Comparison of ENCODE assay signal across 2 mouse cellular contexts in genomic region chr17:45487216-45487615, GRCm38 (mm10).
A peak's percentile ranks its signal among the peaks of the same experiment; 100 is the strongest.
TF ChIP-seq lines count a peak whose summit lies in the region.

No protein-coding gene starts in this region.

TF ChIP-seq in MEL, 35 proteins besides CTCF, POLR2A, EP300 and RAD21 (continued from another document):
- no peak for TF ChIP-seq TAL1 (IDR thresholded peaks at IDR 0.05; ENCODE audit: low read length)
- TF ChIP-seq ZKSCAN1 (IDR thresholded peaks at IDR 0.05; ENCODE audit: low read depth, low read length), result no peak
TF ChIP-seq in MEL: peak in this region for 0.

TF ChIP-seq in myocyte, 11 proteins besides CTCF, POLR2A, EP300 and RAD21 (continued from another document):
- TF ChIP-seq USF1 (IDR thresholded peaks at IDR 0.05; ENCODE audit: low read depth) (no peak), TCF3 (IDR thresholded peaks at IDR 0.05; ENCODE audit: insufficient read length, low read depth) (no peak), MAX (IDR thresholded peaks at IDR 0.05; ENCODE audit: low read depth) (no peak), CEBPB (IDR thresholded peaks at IDR 0.05; ENCODE audit: insufficient read depth, poor library complexity, severe bottlenecking) (no peak), POLR2AphosphoS2 (IDR thresholded peaks at IDR 0.05; ENCODE audit: insufficient read length, low read depth) (no peak), MYOD1 (IDR thresholded peaks at IDR 0.05; ENCODE audit: control insufficient read depth in 1 of 3, insufficient read length in 2 of 3, low read depth in 2 of 3) (peak in 1 of 3 experiments; percentile 23), SRF (IDR thresholded peaks at IDR 0.05; ENCODE audit: control insufficient read depth, insufficient read length, low read depth) (no peak)
